ENCODE assay signal across 8 mouse cellular contexts in genomic region chr10:45577731-45578297, GRCm38 (mm10). TPM values are rescaled to one million over a fixed set of nuclear protein-coding genes. Genes with fewer than 3 reads are reported as not detected.
DNase-seq lines count a peak whose midpoint lies in the region; ATAC-seq and TF ChIP-seq lines count a peak whose summit lies in the region.

Gene Hace1, plus strand, starts transcription at chr10:45577829.

- H3K36me3 ChIP-seq in heart, embryonic 14.5 days (ENCODE audit: control insufficient read depth, insufficient read depth, low read length): no peaks in the 10 kb centered on the region
- H3K36me3 ChIP-seq in liver, embryonic 11.5 days (ENCODE audit: control insufficient read depth, insufficient read depth, low read length): no peaks in the 10 kb centered on the region
- H3K36me3 ChIP-seq in myocyte (ENCODE audit: control insufficient read depth, insufficient read depth): no peaks in the 10 kb centered on the region

- peak; percentile 42 for DNase-seq in fibroblast of lung, adult 2 months (ENCODE audit: low read depth)
- DNase-seq in kidney, postnatal 10 days: peak; percentile 91
- peak; percentile 83 for DNase-seq in liver, embryonic 11.5 days (ENCODE audit: low spot score)
- peak; percentile 86 to 93 for DNase-seq in spleen, postnatal 4 days (ENCODE audit: low spot score in 2 of 2)

- H3K4me3 ChIP-seq in brown adipose tissue, adult 24 weeks (ENCODE audit: insufficient read depth, low read depth, low read length): peak within 1 kb of the TSS; percentile 100
- H3K4me3 ChIP-seq in heart, embryonic 14.5 days (ENCODE audit: control insufficient read depth in 1 of 2, insufficient read depth in 1 of 2, low read depth in 1 of 2, low read length in 2 of 2): peak within 1 kb of the TSS; percentile 84 to 88
- H3K4me3 ChIP-seq in liver, embryonic 11.5 days (ENCODE audit: low read depth, low read length): peak within 1 kb of the TSS; percentile 93
- peak within 1 kb of the TSS; percentile 46 for H3K4me3 ChIP-seq in myocyte

- peak within 1 kb of the TSS; percentile 19 for H3ac ChIP-seq in myocyte (ENCODE audit: control insufficient read depth, insufficient read length)

- peaks cover 13% of the 10 kb centered on the region for H3K79me2 ChIP-seq in myocyte (ENCODE audit: control insufficient read depth, insufficient read depth)

- TF ChIP-seq POLR2A in myocyte (IDR thresholded peaks at IDR 0.05; ENCODE audit: insufficient read length, low read depth): peak; percentile 83

- H3K4me1 ChIP-seq in brown adipose tissue, adult 24 weeks (ENCODE audit: control insufficient read depth, insufficient read depth, insufficient read length, low read length): no peaks in the 10 kb centered on the region
- no peaks in the 10 kb centered on the region for H3K4me1 ChIP-seq in heart, embryonic 14.5 days (ENCODE audit: control insufficient read depth in 2 of 2, insufficient read depth in 2 of 2, low read length in 2 of 2)
- H3K4me1 ChIP-seq in liver, embryonic 11.5 days (replicated peaks; ENCODE audit: control insufficient read depth, insufficient read depth, low read length): no peaks in the 10 kb centered on the region; the same call in 1 of the 2 replicates

- peak; percentile 95 for ATAC-seq in CD4-positive, CD25-positive, alpha-beta regulatory T cell, adult 4 months
- peak; percentile 90 for ATAC-seq in heart, embryonic 14.5 days (ENCODE audit: insufficient number of reproducible peaks, insufficient read depth, low FRiP score, low read depth)
- ATAC-seq in liver, embryonic 11.5 days (replicated peaks; ENCODE audit: low FRiP score): peak; percentile 95

- H3K9me3 ChIP-seq in heart, embryonic 14.5 days (ENCODE audit: control insufficient read depth, low read length): no peaks in the 10 kb centered on the region
- H3K9me3 ChIP-seq in liver, embryonic 11.5 days (ENCODE audit: control insufficient read depth, low read length): no peaks in the 10 kb centered on the region

- H3K27ac ChIP-seq in brown adipose tissue, adult 24 weeks (replicated peaks; ENCODE audit: low read depth, low read length): peak within 1 kb of the TSS; percentile 65; the same call in 1 of the 2 replicates
- peak within 1 kb of the TSS; percentile 84 to 92 for H3K27ac ChIP-seq in heart, embryonic 14.5 days (replicated peaks in 1 of 2; ENCODE audit: control insufficient read depth in 1 of 2, insufficient read depth in 1 of 2, low read depth in 2 of 2, low read length in 2 of 2)
- peak within 1 kb of the TSS; percentile 88 for H3K27ac ChIP-seq in liver, embryonic 11.5 days (ENCODE audit: low read depth, low read length)

- H3K9ac ChIP-seq in heart, embryonic 14.5 days (ENCODE audit: low read length): peak within 1 kb of the TSS; percentile 85
- peak within 1 kb of the TSS; percentile 91 for H3K9ac ChIP-seq in liver, embryonic 11.5 days (ENCODE audit: low read depth, low read length)

- WGBS in heart, embryonic 14.5 days: under 1% methylated on average over 64 of the region's 79 CpGs
- under 1% methylated on average over 59 of the region's 79 CpGs for WGBS in liver, embryonic 11.5 days

- no peaks in the 10 kb centered on the region for H3K27me3 ChIP-seq in heart, embryonic 14.5 days (ENCODE audit: control insufficient read depth, insufficient read depth, low read length)
- no peaks in the 10 kb centered on the region for H3K27me3 ChIP-seq in liver, embryonic 11.5 days (replicated peaks; ENCODE audit: control insufficient read depth, insufficient read depth, low read length)
- H3K27me3 ChIP-seq in myocyte (ENCODE audit: control insufficient read depth, insufficient read depth, insufficient read length): no peaks in the 10 kb centered on the region

- H3K4me2 ChIP-seq in heart, embryonic 14.5 days (ENCODE audit: low read length): peak within 1 kb of the TSS; percentile 72
- peak within 1 kb of the TSS; percentile 72 for H3K4me2 ChIP-seq in liver, embryonic 11.5 days
- peak within 1 kb of the TSS; percentile 67 for H3K4me2 ChIP-seq in myocyte (ENCODE audit: low read depth)

TF ChIP-seq in myocyte, 11 proteins besides CTCF, POLR2A, EP300 and RAD21:
- TF ChIP-seq POLR2AphosphoS2 (IDR thresholded peaks at IDR 0.05; ENCODE audit: insufficient read length, low read depth) (peak; percentile 83), USF1 (IDR thresholded peaks at IDR 0.05; ENCODE audit: low read depth) (no peak), MAX (IDR thresholded peaks at IDR 0.05; ENCODE audit: low read depth) (no peak), TCF3 (IDR thresholded peaks at IDR 0.05; ENCODE audit: insufficient read length, low read depth) (no peak), REST (IDR thresholded peaks at IDR 0.05; ENCODE audit: insufficient read depth, insufficient read length) (no peak), TCF12 (IDR thresholded peaks at IDR 0.05; ENCODE audit: insufficient read depth, poor library complexity, severe bottlenecking) (no peak), E2F4 (IDR thresholded peaks at IDR 0.05; ENCODE audit: insufficient read depth) (peak; percentile 12), MYOG (IDR thresholded peaks at IDR 0.05; ENCODE audit: control insufficient read depth in 1 of 3, insufficient read depth in 1 of 3, insufficient read length in 2 of 3, low read depth in 2 of 3) (no peak), SRF (IDR thresholded peaks at IDR 0.05; ENCODE audit: control insufficient read depth, insufficient read length, low read depth) (peak; percentile 36), MYOD1 (IDR thresholded peaks at IDR 0.05; ENCODE audit: control insufficient read depth in 1 of 3, insufficient read length in 2 of 3, low read depth in 2 of 3) (no peak), CEBPB (IDR thresholded peaks at IDR 0.05; ENCODE audit: insufficient read depth, poor library complexity, severe bottlenecking) (no peak)

RNA-seq across cellular contexts. Expression of gene Hace1, which starts in this region (rescaled TPM):
- polyA plus RNA-seq in CD4-positive, CD25-positive, alpha-beta regulatory T cell, adult 4 months (2017; shearing (Covaris generic)): 1 to 10 TPM; 5.4 to 6.2 TPM
- polyA plus RNA-seq in brown adipose tissue, adult 24 weeks (2012; ENCODE audit: insufficient read depth, insufficient read length, missing spikeins): 3.7 and 4.4 TPM in 2 replicates
- 14.9 and 16.9 TPM in 2 replicates for polyA plus RNA-seq in heart, embryonic 14.5 days (2014; fragmentation: Nextera tagmentation; extraction: Ambion mirVana)
- 28.3 and 30.0 TPM in 2 replicates for polyA plus RNA-seq in liver, embryonic 11.5 days (2014; fragmentation: Nextera tagmentation; extraction: Ambion mirVana)
- 3.0 TPM for polyA plus RNA-seq in myocyte (2012; fragmentation: generic; extraction: Trizol)

Comparison
In these comparisons a context has a peak if more than half of its experiments do, and no peak if none do; other contexts are left out.
1. Peak in every context shown above with its lines: DNase-seq, ATAC-seq, H3K4me3 ChIP-seq and H3K27ac ChIP-seq.
2. H3K4me3 ChIP-seq: peak in every context shown above with its lines; median percentile 100 in brown adipose tissue, adult 24 weeks; 93 in liver, embryonic 11.5 days; 86 in heart, embryonic 14.5 days; 46 in myocyte.